Mouse (Mus musculus) left cerebral cortex, adult 2 months (tissue): ENCODE measurements at regions not wholly inside any gene's neighbourhood (a gene's known extent, or its start where the extent isn't known, plus 50 kb on each side); places are given as distances from the start of the nearest gene placed in this dataset.

Source experiments
- DNase-seq, 2 experiments: peaks; one replicate each; pipeline ENCODE4 v3.0.0; 2021 to 2022; ENCODE audit warnings: low spot score in 2 of 2, mixed read lengths in 1 of 2; ENCODE audit errors: extremely low spot score in 1 of 2
- H3K27ac ChIP-seq: fragments of 200-600 bp; 2 replicates; pipeline ENCODE4 v1.8.1; 2022
- H3K4me3 ChIP-seq: fragments of 200-600 bp; 2 replicates; pipeline ENCODE4 v1.8.1; 2022
- CTCF ChIP-seq: fragments of 200-600 bp; IDR thresholded peaks from 2 replicates; pipeline ENCODE4 v1.8.1; 2022; ENCODE audit warnings: antibody characterized with exemption, mild to moderate bottlenecking, moderate library complexity
- intact Hi-C: fragments of 180-260 bp; cut with DNase I; formaldehyde crosslinking; loops from one replicate; pipeline ENCODE4 v1.15.1; 2025

DNA sequence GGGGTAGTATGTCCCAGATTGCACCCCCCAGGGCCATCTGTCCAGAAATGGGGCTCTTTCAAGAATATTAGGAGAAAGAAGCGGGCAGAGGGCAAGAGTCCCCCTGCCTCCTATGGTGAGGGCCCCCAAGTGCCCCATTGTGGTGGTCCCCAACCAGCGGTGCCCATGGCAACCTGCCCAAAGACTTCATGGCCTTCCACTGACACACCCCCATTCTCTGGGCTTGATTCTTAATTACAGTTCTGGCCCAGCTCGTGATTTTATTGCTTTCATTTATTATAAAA is 184.3 kb upstream of the 4931429L15Rik start:
- TF ChIP-seq CTCF = no peak
- intact Hi-C loops = no loop called here
- no peak for DNase-seq
- Histone ChIP-seq H3K4me3 (no peak overlapping the region), H3K27ac (no peak overlapping the region)

DNA sequence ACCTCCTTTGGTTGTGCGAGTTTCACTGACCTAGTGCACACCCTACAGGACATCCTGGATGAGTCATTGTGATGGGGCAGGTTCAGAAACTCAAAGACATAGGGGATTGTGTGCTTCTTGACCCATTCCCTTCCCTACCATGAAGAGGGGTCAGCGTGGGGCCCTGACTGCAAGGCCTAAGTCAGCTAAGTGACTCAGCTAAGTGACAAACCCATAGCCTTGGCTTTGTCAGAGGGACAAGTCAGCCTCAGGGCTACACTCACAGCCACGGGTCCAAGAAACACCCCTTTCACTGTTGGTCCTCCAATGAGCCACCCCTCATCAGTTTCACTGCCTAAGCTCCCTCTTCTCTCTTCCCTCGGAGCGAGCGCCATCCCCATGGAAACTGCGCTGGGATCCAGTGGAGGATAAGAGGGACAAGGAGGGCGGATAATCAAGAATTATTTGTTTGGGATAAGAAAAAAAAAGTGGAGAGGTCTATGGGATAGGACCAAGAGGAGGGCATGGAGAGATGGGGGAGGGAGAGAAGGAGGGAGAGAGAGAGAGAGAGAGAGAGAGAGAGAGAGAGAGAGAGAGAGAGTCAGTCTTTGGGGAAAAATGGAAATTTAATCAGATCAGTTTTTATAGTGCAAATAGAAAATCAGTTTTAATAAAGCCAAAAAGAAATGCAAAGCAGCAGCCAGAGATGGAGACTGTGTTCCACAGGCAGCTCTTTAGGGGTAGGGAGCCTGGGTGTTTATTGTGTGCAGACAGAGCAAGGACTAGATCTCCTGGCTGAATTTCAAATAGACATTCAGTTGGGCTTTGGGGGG is 183.7 kb upstream of the 4931429L15Rik start:
- H3K4me3 ChIP-seq = no peak overlapping the region
- TF ChIP-seq CTCF = no peak
- DNase-seq = no peak
- intact Hi-C loops = no loop called here
- no peak overlapping the region for H3K27ac ChIP-seq

GRCm38 (mm10) chr9:46499426-46499825 is 179.6 kb upstream of the 4931429L15Rik start:
- no peak overlapping the region for H3K27ac ChIP-seq
- no peak overlapping the region for H3K4me3 ChIP-seq
- intact Hi-C loops = no loop called here
- no peak for DNase-seq
- TF ChIP-seq CTCF = no peak

- DNase-seq = no peak
- intact Hi-C loops = no loop called here
- H3K4me3 ChIP-seq = no peak overlapping the region
Observed at GRCm38 (mm10) chr9:46498861-46499260, 179.1 kb upstream of the 4931429L15Rik start.

DNA sequence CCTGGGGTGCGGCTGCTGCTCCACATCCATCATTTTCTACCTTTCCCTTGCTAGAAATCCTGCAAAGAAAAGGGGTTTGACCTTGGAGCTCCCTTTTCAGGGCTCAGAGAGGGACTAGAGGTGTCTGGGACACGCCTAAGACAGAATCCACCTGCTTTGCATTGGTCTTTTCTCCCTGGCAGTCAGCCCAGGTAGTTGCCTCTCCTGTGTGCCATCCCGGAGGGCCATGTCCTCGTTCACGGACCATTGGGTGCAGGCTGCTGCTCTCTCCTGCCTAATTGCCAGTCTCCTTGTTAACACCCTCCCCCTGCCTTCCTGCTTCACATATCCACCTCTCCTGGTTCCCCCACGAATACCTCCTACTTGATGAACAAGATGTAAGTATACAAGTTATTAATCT is 175.5 kb upstream of the 4931429L15Rik start:
- no peak overlapping the region for H3K4me3 ChIP-seq
- no peak for DNase-seq
- no peak for TF ChIP-seq CTCF
- H3K27ac ChIP-seq = no peak overlapping the region
- intact Hi-C loops = no loop called here

More at GRCm38 (mm10) chr9:46498861-46499260, 179.1 kb upstream of the 4931429L15Rik start:
- no peak for TF ChIP-seq CTCF
- H3K27ac ChIP-seq = no peak overlapping the region

- no peak; the same call in 1 of the 2 replicates for TF ChIP-seq CTCF
- DNase-seq = no peak
- Histone ChIP-seq H3K27ac (no peak overlapping the region), H3K4me3 (no peak overlapping the region)
- intact Hi-C loops = no loop called here
Observed at GRCm38 (mm10) chr9:46482859-46483443, 163.2 kb upstream of the 4931429L15Rik start.

- no peak for DNase-seq
- intact Hi-C loops = no loop called here
- H3K27ac ChIP-seq = no peak overlapping the region
- no peak overlapping the region for H3K4me3 ChIP-seq
- TF ChIP-seq CTCF = no peak
Observed at GRCm38 (mm10) chr9:46482034-46482858, 162.5 kb upstream of the 4931429L15Rik start.

- intact Hi-C loops = no loop called here
- TF ChIP-seq CTCF = no peak
- Histone ChIP-seq H3K27ac (no peak overlapping the region), H3K4me3 (no peak overlapping the region)
- no peak for DNase-seq
Observed at GRCm38 (mm10) chr9:46481491-46481890, 161.7 kb upstream of the 4931429L15Rik start.

- TF ChIP-seq CTCF = no peak
- H3K27ac ChIP-seq = no peak overlapping the region
- intact Hi-C loops = no loop called here
- DNase-seq = no peak
- H3K4me3 ChIP-seq = no peak overlapping the region
Observed at GRCm38 (mm10) chr9:46480080-46480690, 160.4 kb upstream of the 4931429L15Rik start.

- Histone ChIP-seq H3K4me3 (no peak overlapping the region), H3K27ac (no peak overlapping the region)
- DNase-seq = no peak
- TF ChIP-seq CTCF = no peak
- intact Hi-C loops = no loop called here
Observed at GRCm38 (mm10) chr9:46478611-46479010, 158.8 kb upstream of the 4931429L15Rik start.

DNA sequence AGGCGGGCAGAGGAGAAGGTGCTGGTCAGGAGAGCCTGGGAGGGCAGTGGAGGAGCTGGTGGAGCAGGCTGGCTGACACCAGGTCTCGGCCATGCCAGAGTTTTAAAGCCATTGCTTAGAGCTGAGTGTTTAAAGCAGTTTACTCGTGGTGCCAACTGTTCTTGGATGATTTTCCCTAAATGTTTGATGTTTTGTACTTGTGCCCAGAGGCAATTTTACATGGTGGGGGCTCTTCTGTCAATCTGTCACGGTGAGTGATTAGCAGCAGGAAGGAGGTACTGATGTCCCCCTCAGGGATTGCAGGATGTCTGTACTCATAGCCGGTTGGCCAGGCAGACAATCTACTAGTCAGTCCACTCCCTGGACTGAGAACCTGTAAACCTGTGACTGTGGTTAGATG is 156.7 kb upstream of the 4931429L15Rik start:
- no peak for TF ChIP-seq CTCF
- Histone ChIP-seq H3K4me3 (no peak overlapping the region), H3K27ac (no peak overlapping the region)
- no peak for DNase-seq
- intact Hi-C loops = no loop called here

GRCm38 (mm10) chr9:46473681-46474080 is 153.9 kb upstream of the 4931429L15Rik start:
- no peak overlapping the region for H3K27ac ChIP-seq
- intact Hi-C loops = no loop called here
- no peak for DNase-seq
- no peak for TF ChIP-seq CTCF
- no peak overlapping the region for H3K4me3 ChIP-seq
